Mouse (Mus musculus): ENCODE data around the gene Nr1h2. TPM values are rescaled to one million over a fixed set of nuclear protein-coding genes. Genes with fewer than 3 reads are reported as not detected.

Gene Nr1h2
- 10 to 100 TPM; 27.4 to 35.4 TPM for total RNA-seq (2021)
- long read RNA-seq, experiment 1, transcript Nr1h2-202 (10 exons, 1,948 nt) = minor isoform, 6 of 63 reads
- long read RNA-seq, experiment 1, transcript Nr1h2-203 (10 exons, 1,988 nt) = minor isoform, 5 of 63 reads
- long read RNA-seq, experiment 1, transcript Nr1h2-201 (10 exons, 1,999 nt) = major isoform, 22 of 63 reads
- long read RNA-seq, experiment 1, partial matches to known transcripts = 5 of 63 reads
- long read RNA-seq, experiment 1, other reads (novel, unspliced or antisense) = 23 of 63 reads
- long read RNA-seq, experiment 2, transcript Nr1h2-202 (10 exons, 1,948 nt) = minor isoform, 9 of 69 reads
- long read RNA-seq, experiment 2, transcript Nr1h2-201 (10 exons, 1,999 nt) = major isoform, 25 of 69 reads
- long read RNA-seq, experiment 2, transcript Nr1h2-203 (10 exons, 1,988 nt) = minor isoform, 11 of 69 reads
- long read RNA-seq, experiment 2, partial matches to known transcripts = 8 of 69 reads
- long read RNA-seq, experiment 2, other reads (novel, unspliced or antisense) = 13 of 69 reads

DNA sequence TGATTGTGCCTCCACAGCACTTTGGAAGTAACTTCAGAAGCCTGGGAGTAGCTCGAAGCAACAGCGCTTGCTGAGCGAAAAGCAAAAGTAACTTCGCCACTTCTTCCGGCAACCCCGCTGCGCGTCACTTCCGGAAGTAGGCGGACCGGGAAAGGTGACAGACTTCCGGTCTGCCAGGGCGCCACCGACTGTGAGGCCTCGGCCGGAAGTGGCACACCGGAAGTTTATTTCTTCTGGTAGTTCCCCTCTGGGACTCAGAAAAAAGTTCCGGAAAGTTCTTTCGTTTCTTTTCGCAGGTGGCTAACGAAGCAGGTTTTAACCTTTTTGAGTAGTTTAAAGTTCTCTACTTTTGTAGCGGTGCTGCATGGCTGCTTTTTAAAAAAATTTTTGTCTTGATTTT lies at the start of gene Nr1h2:
Gene Nr1h2, minus strand, starts transcription at position 126 of the 400 bp plus-strand sequence.
- DNase-seq = peak; percentile 96

DNA sequence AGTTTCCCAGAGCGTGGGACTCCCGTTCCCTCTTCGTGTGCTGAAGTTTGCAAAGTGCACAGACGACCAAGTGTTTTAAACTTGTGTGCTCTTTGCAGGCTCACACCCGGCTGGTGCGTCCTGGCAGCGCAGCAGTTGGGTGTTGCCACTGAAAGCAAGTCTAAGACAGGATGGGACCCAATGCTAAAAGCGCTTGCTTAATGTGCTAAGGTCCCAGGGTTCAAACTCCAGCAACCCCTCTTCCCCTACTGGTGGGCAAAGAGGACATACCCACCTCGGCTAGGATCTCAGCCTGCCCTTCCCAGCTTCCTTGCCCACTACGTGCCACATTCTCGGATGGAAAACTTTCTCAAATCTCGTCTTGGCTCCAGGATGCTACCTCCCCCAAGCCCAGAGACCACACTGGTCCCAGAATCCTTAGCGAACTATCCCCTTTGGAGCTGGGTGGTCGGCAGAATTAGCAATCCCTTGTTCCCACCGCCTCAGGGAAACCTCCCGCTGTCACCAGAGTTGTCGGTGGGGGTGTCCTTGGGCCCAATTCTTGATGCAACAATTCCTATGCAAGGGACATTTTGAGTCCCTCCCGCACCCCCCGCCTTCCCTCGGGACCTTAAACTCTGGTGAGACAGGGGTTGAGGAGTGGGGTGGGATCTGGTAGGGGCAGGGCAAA lies 49.6 kb upstream of the Nr1h2 start:
- DNase-seq = no peak

- DNase-seq = no peak
Observed at GRCm38 (mm10) chr7:44602443-44602842, 48.7 kb upstream of the Nr1h2 start.

DNA sequence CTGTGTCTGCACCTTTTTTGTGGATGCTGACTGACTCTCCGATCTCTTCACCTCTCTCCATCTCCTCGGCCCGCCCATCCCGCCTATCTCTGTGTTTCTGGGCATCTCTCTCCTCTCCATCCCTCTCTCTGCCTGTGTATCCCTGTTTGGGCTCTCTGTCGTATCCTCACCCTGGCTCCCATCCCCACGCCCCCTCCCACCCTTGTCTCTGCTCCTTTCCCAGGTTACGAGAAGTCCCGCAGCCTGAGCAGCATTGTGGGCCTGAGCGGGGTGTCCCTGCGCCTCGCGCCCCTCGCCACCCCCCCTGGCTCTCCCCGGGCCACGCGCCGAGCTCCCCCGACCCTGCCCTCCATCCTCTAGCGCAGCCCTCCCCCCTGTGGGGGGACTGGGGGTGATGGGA lies 47.9 kb upstream of the Nr1h2 start:
- no peak for DNase-seq

GRCm38 (mm10) chr7:44600691-44601262 lies 47.0 kb upstream of the Nr1h2 start:
- no peak for DNase-seq

DNA sequence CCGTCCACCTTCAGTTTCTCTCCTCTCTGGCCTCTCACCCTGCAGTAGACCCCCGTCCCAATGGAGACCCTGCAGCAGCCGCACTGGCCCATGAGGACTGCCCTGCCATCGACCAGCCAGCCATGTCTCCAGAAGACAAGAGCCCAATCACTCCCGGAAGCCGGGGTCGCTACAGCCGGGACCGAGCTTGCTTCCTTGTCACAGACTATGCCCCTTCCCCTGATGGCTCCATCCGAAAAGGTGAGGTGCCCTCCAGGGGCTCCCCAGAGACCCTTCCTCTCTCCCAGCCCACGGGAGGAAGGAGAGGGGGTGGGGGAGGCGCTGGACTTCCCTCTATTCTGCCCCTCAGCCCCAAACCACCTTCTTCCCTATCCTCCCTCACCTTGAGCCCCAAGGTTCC lies 44.6 kb upstream of the Nr1h2 start:
- no peak for DNase-seq

DNA sequence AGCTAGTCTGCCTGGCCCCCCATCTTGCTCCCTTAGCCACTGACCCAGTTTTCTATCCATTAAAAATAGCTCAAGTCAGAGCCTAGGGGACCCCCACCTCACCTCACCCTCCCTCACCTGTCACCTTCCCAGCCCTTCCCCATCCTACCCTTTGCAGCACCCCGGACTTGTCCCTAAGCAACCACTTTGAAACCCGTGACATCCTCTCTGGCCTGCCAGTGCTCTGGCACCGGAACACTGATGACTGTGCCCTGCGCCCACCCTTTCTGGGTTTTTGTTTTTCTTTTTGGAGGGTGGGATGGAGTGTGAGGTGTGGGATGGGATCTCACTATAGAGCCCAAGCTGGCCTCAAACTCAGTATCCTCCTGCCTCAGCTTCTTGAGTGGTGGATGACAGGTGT lies 43.9 kb upstream of the Nr1h2 start:
- no peak for DNase-seq

DNA sequence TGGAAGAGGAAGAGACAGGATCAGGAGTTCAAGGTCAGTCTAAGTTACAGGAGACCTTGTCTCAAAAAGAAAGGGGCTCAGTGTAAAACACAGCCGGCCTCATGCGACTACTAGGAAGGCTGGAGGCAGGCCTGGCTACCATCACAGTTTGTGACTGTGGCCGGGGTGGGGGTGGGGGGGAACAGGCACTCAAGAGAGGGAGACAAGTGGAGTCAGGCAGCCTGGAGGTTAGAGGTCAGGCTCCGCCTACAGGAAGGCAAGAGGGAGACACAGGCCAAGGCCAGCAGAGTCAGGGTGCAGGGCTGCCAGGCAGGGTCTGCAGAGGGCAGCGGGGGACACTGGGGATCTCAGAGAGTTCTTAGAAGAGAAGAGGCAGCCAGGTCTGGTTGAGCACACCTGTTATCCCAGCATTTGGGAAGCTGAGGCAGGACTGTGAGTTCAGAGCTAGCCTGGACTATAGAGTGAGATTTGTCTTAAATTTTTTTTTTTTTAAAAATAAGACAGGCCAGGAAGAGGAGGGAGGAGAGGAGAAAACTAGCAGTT lies 43.3 kb upstream of the Nr1h2 start:
- DNase-seq = no peak

DNA sequence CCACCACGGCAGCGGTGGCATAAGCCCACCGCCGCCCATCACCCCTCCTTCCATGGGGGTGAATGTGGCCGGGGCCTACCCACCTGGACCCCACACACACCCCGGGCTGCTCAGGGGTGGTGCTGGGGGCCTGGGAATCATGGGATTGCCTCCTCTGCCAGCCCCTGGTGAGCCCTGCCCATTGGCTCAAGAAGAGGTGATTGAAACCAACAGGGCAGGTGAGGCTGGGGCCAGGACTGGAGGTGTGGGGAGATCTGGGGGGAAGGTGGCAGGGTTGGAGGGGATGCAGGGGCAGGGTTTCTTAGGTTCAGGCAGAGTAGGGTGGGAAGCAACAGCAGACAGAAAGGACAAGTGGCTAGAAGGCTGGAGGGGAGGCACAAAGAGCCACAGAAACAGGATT lies 42.3 kb upstream of the Nr1h2 start:
- no peak for DNase-seq

GRCm38 (mm10) chr7:44595131-44595561 lies 41.4 kb upstream of the Nr1h2 start:
- no peak for DNase-seq

GRCm38 (mm10) chr7:44594291-44594690 lies 40.5 kb upstream of the Nr1h2 start:
- DNase-seq = no peak

GRCm38 (mm10) chr7:44593775-44594174 lies 40.0 kb upstream of the Nr1h2 start:
- peak; percentile 88 for DNase-seq

GRCm38 (mm10) chr7:44593051-44593450 lies 39.3 kb upstream of the Nr1h2 start:
- no peak for DNase-seq

DNA sequence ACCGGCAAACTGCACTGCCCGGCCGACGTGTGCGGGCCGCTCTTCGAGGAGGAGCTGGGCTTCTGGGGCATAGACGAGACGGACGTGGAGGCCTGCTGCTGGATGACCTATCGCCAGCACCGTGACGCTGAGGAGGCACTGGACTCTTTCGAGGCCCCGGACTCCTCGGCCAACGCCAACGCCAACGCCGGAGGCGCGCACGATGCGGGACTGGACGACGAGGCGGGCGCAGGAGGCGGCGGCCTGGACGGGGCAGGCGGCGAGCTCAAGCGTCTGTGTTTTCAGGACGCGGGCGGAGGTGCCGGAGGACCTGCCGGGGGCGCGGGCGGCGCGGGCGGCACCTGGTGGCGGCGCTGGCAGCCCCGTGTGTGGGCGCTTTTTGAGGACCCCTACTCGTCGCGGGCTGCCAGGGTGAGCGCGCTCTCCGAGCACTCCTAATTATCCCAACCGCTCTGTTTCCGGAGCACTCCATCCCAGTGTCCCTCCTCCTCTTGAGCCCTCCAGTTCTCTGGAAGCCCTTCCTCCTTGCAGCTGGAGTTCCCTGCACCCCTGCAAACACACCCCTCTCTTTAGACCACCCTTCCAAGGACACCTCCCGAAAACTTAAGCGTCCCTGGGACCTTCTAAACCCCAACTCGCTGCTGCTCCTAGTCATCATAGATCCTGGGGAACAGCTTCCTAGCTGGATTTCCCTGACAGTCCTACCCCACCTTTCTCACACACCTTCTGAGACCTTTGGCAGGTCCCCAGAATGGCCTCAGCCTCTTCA lies 37.8 kb upstream of the Nr1h2 start:
- DNase-seq = no peak

DNA sequence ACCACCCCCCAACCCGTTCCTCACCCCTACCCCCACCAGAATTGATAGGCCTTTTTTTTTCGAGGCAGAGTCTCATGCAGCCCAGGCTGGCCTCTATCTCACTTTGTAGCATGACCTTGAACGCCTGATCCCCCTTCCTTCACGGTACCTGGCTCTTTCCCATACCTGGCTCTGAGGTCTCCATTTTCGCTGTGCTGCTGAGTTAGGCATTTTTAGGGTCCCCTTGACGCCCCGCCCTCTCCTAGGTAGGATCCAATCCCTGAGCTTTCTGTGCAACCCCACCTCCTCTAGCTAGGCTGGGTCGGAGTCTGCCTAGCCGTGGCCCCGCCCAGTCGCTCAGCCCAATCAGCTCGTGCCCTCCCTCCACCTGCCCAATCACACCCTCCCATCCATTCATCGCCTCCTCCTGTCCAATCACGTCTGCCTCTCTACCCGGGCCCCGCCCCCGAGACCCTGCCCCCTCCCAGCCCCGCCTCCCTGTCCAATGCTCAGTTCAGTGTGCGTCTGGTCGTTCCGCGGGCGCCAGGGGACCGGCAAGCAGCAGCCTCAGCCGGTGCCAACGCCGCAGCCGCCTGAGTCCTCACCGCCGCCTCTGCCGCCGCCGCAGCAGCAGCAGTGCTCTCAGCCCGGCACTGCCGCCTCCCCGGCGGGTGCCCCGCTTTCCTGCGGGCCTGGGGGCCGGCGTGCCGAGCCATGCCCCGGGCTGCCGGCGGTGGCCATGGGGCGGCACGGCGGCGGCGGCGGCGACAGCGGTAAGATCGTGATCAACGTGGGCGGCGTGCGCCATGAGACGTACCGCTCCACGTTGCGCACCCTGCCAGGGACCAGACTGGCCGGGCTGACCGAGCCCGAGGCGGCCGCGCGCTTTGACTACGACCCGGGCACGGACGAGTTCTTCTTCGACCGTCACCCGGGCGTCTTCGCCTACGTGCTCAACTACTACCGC lies 36.9 kb upstream of the Nr1h2 start, which contains the start of gene Kcnc3:
Gene Kcnc3, plus strand, starts transcription at position 263 of the 946 bp plus-strand sequence.
- DNase-seq = peak; percentile 71

- DNase-seq = no peak
Observed at GRCm38 (mm10) chr7:44589946-44590345, 36.2 kb upstream of the Nr1h2 start.

DNA sequence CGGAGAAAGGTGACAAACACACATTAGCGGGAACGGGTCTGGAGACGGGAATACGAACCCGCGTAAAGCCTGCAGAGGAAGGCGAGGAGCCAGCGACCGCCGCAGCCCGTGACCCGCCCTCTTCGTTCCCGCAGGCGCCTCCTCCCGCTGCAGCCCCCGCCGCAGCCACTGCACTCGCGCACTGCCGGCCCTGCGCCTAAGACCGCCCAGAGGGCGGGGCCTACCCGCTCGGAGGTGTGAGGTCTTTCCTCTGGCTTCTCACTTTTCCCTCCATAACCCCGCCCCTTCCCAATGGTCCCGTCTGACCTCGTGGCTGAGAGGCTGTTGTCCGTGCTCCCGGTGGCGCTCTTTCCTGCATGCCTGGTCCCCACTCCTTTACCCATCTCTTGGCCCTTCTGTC lies 35.4 kb upstream of the Nr1h2 start:
- no peak for DNase-seq

- no peak for DNase-seq
Observed at GRCm38 (mm10) chr7:44588338-44588737, 34.6 kb upstream of the Nr1h2 start.

DNA sequence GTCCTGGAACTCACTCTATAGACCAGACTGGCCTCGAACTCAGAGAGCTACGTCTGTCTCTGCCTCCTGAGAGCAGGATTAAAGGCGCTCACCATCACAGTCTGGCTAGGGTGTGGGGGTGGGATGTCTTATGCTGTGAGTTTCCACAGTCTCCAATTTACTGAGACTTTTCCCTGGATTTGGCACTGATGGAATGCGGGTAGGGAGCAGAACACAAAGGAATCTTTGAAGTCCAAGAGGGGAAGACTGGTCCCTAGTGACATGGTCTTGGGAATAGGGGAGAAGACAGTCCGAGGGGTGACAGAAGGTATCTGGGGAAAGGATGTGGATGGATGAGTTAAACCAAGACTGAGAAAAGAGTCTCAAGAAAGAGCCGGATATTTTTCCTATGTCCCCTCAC lies 33.9 kb upstream of the Nr1h2 start:
- no peak for DNase-seq

GRCm38 (mm10) chr7:44586930-44587329 lies 33.2 kb upstream of the Nr1h2 start:
- no peak for DNase-seq

DNA sequence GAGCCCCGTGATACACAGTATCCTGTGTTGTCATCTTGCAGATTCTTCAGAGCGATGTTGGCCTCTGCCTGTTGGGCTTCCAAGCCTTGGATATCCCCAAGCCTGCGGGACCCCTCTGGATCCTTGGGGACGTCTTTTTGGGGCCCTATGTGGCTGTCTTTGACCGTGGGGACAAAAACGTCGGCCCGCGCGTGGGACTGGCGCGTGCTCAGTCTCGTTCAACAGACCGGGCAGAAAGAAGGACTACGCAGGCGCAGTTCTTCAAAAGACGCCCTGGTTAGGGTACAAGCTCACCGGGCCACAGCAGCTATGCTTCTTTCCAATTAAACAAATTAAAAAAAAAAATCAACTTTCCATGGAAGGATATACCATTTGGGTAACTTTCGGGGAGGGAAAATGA lies 32.8 kb upstream of the Nr1h2 start:
- no peak for DNase-seq
